Mouse (Mus musculus) urinary bladder, adult 2 months (tissue): ENCODE data around the gene Gm17584. TPM values are rescaled to one million over a fixed set of nuclear protein-coding genes. Genes with fewer than 3 reads are reported as not detected.
"Not testable (repeated sequence)": the region's sequence is repeated elsewhere in the genome, so short reads cannot be mapped to it uniquely, and the experiment has no call there.

Experiments used
- DNase-seq: peaks from one replicate; pipeline ENCODE4 v3.0.0; 2022; ENCODE audit warnings: low spot score
- polyA plus RNA-seq: library from polyadenylated mRNA; depleted of rRNA; stranded (reverse); fragments of >200 nt; gene quantifications from 2 replicates; pipeline ENCODE4 v1.2.3, GENCODE M21; 2012; rRNA removed

Gene Gm17584
- not detected in 2 replicates for polyA plus RNA-seq

DNA sequence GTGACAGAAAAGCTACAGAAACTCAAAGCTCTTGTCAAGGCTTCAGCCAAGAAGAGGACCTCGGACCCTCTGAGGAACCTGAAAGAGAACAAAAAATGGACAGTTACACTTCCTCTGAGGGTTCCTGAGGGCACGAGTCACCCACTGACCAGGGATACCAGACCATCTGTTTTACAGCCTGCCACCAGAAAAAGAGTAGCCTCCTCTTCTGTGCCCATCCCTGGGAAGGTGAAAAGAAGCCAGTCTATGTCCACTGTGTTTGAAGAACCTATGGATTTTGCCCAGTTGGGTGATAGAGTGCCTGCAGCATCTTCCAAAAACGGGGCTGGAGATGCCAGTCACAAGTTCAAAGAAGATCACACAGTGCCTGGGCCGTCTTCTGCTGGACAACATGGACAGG, at the start of gene Gm17584:
Gene Gm17584, plus strand, starts transcription at position 301 of the 400 bp plus-strand sequence.
- not testable (repeated sequence) for DNase-seq

Other genes starting within 250 kb of the Gm17584 start
- gene Gm17469, start 129.3 kb downstream of the Gm17584 start, polyA plus RNA-seq: not detected in 2 replicates